Mouse (Mus musculus): ENCODE measurements around the gene Ccdc162.

Gene Ccdc162

GRCm38 (mm10) chr10:41578541-41578940 lies 137.9 kb downstream of the Ccdc162 start:
- in situ Hi-C loops (cut with MboI, MseI), result no loop called here

GRCm38 (mm10) chr10:41576328-41576833 lies 140.1 kb downstream of the Ccdc162 start:
- in situ Hi-C loops (cut with MboI, MseI), result no loop called here

DNA sequence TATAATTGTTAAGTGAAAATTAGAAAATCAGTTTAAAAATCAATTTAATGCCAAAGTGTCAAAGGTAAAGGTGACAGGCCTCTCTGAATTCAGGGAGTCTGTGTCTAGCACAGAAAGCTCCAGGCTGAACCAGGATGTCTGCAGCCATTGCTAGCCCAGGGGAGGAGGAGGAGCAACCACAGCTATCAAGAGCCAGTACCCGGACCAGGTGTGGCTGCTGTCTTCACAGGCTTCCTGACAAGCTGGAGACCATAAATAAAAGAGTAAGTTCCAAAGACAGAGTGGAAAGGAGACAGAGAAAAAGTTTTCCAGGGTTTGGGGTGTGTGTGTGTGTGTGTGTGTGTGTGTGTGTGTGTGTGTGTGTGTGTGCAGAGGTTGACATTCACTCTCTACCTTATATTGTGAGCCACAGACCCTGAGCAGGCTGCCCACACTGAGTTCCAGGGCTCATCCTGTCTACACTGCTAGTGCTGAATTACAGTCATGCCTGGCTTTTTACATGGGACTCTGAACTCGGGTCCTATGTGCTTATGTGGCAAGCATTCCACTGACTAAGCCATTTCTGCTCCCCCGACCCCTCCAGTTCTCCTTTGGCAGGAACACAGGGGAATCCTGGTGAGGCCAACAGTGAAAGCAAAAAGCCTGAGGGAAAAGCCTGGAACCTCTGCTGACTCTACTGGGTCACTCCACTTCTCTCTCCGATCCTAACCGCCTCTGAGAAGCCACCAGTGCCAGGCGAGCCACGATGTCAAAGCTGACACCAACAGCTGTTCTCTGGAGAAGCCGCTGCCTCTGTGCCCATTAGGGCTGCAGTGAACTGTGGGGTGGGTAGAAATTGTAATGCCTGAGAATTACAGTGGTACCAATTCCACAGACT lies 140.7 kb downstream of the Ccdc162 start:
- in situ Hi-C loops (cut with MboI, MseI), result no loop called here

DNA sequence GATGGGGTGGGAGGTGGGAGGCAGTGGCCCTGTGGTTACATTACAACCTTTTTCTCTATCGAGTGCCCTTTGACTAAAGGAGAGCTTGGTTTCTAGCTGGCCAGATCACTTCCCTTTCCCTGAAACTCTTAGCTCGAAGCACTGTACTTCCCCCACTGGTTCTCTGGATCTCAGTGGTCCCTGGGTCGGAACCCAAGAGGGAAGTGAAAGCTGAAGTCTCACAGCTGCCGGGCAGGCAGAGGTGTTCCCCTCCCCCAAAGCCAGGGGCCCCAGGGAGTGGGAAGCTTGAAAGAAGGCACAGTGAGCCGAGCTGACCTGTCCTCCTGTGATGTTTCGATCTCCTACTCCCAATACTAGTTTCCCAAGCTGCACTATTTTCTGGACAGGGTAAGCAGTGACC lies 143.2 kb downstream of the Ccdc162 start:
- in situ Hi-C loops (cut with MboI, MseI), result no loop called here

DNA sequence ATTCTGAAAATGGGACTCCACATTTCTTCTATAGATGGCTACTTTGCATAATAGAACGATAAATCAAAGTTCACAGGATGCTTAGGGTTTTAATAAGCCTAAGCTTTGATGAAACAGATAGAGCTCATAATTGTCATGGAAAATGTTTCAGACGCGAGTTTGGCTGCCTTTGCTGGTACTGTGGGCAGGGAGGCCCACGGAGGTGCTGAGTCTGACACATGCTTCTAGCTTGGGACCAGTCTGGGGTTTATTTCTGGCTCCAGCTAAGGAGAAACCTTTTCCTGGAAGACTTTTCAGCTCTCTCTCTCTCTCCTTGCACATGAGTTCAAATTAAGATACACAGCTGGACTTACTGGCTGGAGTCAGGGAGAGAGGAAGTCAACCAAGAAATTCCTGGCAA lies 144.2 kb downstream of the Ccdc162 start:
- in situ Hi-C loops (cut with MboI, MseI), result no loop called here

- in situ Hi-C loops (cut with MboI, MseI), result no loop called here
These were observed 145.4 kb downstream of the Ccdc162 start for GRCm38 (mm10) chr10:41571065-41571464.

- in situ Hi-C loops (cut with MboI, MseI), result no loop called here
These were observed 148.1 kb downstream of the Ccdc162 start for GRCm38 (mm10) chr10:41568306-41568705.

DNA sequence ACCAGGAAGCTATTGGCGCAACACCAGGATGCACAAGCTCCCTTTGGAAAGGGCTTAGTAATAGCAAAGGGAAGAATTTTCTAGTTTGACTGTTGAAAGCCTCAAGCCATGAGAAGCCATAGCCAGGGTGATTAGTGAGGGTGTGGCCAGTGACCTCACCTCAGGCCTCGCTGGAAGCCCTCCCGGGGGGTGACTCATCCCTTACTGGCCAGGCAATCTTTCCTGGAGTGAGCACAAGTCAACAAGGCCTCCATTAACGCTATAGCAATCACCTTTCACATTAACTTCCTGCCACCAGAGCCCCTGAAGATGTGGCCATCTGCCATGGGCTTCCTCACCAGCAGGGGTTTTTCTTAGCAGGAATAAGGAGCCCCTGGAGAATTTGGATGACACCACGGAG lies 151.3 kb downstream of the Ccdc162 start:
- in situ Hi-C loops (cut with MboI, MseI), result no loop called here

- in situ Hi-C loops (cut with MboI, MseI), result no loop called here
These were observed 154.6 kb downstream of the Ccdc162 start for GRCm38 (mm10) chr10:41561701-41562395.

- in situ Hi-C loops (cut with MboI, MseI), result loop anchor here (5.0 kb wide), 1 partner anchor 686 kb away; no protein-coding TSS in a partner anchor
These were observed 158.0 kb downstream of the Ccdc162 start for GRCm38 (mm10) chr10:41558401-41558800.

- in situ Hi-C loops (cut with MboI, MseI), result loop anchor here (5.0 kb wide), 1 partner anchor 683 kb away; no protein-coding TSS in a partner anchor
These were observed 161.4 kb downstream of the Ccdc162 start for GRCm38 (mm10) chr10:41555081-41555480.

GRCm38 (mm10) chr10:41553711-41554110 lies 162.7 kb downstream of the Ccdc162 start:
- in situ Hi-C loops (cut with MboI, MseI), result no loop called here

DNA sequence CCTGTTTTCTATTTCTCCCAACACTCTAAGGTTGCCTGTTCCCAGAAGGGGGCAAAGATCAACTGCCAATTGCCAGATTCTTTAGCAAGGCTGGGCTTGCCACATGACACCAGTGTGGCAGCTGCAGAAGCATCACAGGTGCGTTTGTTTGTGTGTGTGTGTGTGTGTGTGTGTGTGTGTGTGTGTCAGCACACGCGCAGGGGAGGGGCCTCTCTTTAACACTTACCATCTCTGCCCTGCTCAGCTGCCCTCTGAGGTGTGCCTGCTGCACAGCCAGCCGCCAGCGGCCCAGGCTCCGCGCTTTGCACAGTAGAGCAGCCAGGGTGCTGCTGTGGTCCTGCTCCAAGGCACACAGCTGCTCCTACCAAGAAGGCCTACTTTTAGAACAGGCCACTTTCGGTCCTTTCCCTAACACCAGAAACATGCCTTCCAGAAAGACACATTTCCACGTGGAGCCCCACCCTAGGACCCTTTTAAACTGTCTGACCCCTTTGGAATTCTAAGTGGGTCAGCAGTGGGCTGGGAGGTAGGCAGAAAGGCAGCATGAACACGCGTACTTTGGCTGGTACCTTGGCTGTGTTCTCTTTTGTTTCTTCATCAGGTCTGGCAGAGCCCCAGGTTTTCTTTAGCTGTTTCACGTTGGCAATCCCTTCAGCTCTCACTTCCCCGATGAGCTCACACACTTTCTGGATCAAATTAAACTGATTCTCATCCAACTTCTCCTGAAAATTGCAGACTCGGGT lies 163.4 kb downstream of the Ccdc162 start:
- in situ Hi-C loops (cut with MboI, MseI), result no loop called here

GRCm38 (mm10) chr10:41552319-41552718 lies 164.1 kb downstream of the Ccdc162 start:
- in situ Hi-C loops (cut with MboI, MseI), result no loop called here

DNA sequence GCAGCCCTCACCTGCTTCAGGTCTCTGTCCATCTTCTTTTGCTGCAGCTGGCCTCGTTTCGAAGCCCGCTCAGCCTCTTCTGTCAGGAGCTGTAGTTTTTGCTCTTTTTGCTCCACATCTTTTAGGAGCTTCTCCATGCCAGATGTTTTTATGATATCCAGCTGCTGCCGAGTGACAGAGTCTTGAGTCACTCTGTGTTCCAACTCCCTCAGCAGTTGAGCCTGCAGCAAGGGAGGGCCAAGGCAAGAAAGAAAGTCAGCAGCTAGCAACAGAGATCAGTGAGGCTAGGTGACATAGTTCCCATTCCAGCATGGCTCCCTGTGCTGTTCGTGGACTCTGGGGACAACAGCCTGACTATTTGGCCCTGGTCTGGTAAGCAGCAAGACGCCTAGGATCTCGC lies 165.7 kb downstream of the Ccdc162 start:
- in situ Hi-C loops (cut with MboI, MseI), result no loop called here

GRCm38 (mm10) chr10:41546396-41547165 lies 169.9 kb downstream of the Ccdc162 start:
- in situ Hi-C loops (cut with MboI, MseI), result no loop called here

DNA sequence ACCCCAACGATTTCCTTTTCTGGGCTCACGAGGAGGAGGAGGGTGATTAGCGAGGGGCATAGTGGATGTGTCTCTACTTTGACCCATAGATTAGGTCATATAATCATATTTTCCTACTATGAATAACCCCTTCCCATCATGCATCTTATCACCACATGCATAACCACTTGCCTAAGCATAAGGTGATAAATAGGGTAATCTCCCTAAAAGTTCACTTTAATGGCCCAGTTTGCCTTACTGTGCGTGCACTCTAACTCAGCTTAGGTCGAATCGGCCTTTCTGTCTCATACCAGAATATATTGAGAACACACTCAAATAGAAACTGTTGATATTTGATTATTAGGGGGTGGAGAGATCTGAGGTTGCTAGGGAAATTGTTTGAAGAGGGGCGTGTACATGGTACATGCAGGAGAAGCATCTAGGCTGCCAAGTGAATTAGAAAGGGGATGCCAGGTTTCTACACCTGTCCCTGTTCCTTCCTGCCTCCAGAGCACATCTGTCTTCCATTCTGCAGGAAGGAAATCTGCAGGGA lies 171.1 kb downstream of the Ccdc162 start:
- in situ Hi-C loops (cut with MboI, MseI), result no loop called here

- in situ Hi-C loops (cut with MboI, MseI), result no loop called here
These were observed 171.8 kb downstream of the Ccdc162 start for GRCm38 (mm10) chr10:41544481-41545190.

- in situ Hi-C loops (cut with MboI, MseI), result no loop called here
These were observed 172.6 kb downstream of the Ccdc162 start for GRCm38 (mm10) chr10:41543844-41544243.

- in situ Hi-C loops (cut with MboI, MseI), result no loop called here
These were observed 173.0 kb downstream of the Ccdc162 start for GRCm38 (mm10) chr10:41543439-41543838.
